Mouse (Mus musculus) ES-CJ7 (cell line): Measurements from ENCODE around the gene Pafah1b2.

Source experiments
- DNase-seq: peaks from one replicate; pipeline ENCODE4 v3.0.0; 2011; ENCODE audit warnings: low read depth, low spot score

Gene Pafah1b2

GRCm38 (mm10) chr9:45981331-45981730 is 31.2 kb downstream of the Pafah1b2 start:
- peak; percentile 29 for DNase-seq

GRCm38 (mm10) chr9:45980611-45981010 is 31.9 kb downstream of the Pafah1b2 start:
- peak; percentile 54 for DNase-seq

- DNase-seq = no peak
Observed at GRCm38 (mm10) chr9:45979778-45980177, 32.7 kb downstream of the Pafah1b2 start.

- no peak for DNase-seq
Observed at GRCm38 (mm10) chr9:45976884-45977283, 35.6 kb downstream of the Pafah1b2 start.

- no peak for DNase-seq
Observed at GRCm38 (mm10) chr9:45963577-45963976, 48.9 kb downstream of the Pafah1b2 start.

DNA sequence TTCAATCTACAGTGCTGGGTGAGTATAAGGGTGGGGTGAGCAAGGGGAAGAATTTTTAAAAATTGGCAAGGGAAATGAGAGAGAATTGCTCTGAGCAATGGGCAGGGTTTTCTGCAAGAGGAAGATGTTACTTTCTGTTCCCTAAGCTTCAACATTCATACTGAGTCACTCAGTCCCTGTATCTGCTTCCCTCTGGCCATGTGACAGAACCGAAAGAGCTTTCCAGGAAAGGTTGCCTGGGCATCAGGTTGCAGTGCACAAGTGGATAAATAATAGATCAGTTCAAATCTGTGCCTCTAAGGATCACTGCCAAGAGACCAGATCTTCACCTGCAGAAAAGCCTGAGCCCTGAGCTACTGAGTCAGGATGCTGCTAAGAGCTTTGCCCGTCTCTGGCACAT is 50.6 kb downstream of the Pafah1b2 start:
- DNase-seq = no peak

- DNase-seq = no peak
Observed at GRCm38 (mm10) chr9:45959661-45960060, 52.8 kb downstream of the Pafah1b2 start.

DNA sequence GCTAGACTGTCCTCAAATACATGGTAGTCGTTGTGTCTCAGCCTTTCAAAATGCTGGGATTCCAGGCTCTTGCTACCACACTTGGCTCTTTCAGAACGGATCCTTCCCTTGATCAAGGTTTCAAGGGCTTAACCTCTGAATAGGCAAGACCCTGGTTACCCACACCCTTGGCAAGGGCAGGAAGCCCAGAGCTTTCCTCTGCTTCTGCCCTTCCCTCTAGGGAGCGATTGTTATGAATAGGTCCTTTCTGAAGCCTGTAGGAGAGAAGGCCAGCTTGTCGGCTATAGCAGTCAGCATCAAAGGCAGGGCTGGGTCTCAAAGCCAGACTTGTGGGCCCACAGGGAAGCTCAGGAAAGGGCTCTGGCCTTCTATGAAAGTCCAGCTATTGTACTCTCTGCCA is 53.6 kb downstream of the Pafah1b2 start:
- no peak for DNase-seq

DNA sequence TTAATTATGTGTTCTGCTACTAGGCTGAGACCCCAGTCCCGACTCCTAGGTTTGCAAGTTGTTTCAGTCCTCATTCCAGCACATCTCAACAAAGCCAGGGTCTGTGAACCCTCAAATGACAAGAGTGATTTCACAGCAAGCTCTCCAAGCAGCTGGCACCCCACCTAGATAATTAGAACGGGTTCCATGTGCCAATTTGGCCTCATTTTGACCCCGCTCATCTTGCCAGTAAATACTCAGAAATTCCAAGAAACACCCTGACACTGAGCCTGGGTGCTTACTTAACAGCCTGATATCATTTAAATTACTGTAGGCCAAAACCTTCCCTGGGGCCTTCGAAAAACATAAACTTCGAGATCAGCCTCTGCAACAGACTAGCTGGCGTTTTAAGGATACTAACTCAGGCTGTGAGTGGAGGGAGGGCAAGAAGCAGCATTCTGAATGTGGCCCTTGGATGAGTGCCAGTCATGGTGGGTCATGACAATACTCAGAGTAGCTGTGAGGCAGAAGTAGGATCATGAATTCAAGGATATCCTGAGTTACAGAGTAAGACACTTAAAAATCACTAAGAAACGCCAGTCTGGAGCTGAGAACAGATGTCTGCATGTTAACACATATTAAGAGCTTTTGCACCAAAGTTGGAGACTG is 54.3 kb downstream of the Pafah1b2 start:
- DNase-seq = no peak

DNA sequence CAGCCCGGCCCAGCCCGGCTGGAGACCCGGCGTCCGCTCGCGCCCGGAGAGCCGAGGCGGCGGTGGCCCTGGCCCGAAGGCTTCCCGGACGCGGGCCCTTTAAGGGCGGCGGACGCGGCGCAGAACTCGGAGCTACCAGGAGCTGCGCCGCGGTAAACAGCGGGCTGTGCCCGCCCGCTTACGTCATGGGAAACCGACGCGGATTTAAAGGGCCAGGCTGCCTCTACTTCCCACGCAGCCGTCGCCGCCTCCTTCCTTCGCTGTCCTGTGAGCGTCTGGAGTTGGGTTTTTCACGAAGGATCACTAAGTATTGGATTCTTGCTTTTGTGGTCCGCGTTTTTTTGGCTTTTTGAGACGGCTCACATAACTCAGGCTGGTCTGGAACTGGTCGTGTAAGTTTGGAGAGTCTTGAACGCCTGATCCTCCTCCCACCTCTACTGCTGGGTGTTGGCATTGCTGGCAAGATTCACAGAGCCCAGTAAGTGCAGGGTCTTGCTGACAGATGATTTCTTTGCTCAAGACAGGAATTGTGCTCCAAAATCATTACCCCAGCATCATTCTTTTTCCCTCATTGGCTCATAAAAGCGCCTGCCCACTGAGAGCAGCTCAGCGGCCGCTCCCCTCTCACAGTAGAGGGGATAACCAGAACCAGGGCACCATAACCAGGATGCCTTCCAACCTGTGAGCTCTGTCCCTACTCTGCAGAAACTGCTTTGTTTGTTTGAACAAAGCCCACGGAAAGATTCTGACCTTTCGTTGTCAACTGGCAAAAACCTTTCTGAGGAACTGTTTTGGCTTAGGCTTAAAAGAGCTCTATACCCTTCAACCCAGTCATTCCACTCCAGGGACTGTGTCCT is 57.2 kb downstream of the Pafah1b2 start, which contains the start of gene Sidt2:
Sidt2 (minus strand) TSS at position 152 of the 857 bp plus-strand sequence.
- peak; percentile 73 for DNase-seq

- DNase-seq = peak; percentile 44
Observed at GRCm38 (mm10) chr9:45954294-45955106, 58.0 kb downstream of the Pafah1b2 start.

DNA sequence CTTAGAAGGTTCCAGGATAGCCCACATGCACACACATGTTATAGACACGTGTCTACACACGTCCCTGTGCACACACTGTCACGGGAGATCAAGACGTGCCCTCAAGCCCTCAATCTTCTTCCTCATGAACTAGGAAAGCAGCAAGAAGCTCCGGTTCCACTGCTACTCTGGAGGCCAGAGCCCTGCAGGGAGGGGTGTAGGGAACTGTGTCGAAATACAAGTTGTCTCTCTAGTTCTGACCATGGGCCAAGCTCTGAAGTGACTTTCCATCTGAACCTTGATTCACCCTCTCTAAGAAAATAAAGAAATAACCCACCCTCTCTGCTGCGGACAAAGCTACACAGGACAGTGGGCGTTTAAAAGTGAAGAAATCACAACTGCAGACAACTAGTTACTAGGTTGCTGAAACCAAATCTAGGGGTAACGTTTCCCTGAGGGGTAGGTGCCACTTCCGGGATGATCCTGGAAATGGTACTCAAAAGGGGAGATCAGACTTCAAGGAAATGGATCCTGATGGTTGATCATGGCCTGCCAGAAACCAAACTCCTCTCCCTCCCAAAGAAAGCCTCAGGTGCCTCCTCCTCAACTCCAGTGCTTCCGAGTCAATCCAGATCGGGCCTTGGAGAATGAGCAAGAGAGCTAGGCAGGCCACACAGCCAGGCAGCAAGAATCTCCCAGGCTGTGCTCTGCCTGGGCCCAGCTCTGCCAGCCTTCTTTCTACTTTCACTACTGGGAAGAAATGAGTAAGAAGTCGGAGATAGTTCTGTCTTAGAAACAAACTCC is 58.8 kb downstream of the Pafah1b2 start:
- DNase-seq = no peak

- no peak for DNase-seq
Observed at GRCm38 (mm10) chr9:45952890-45953289, 59.6 kb downstream of the Pafah1b2 start.

DNA sequence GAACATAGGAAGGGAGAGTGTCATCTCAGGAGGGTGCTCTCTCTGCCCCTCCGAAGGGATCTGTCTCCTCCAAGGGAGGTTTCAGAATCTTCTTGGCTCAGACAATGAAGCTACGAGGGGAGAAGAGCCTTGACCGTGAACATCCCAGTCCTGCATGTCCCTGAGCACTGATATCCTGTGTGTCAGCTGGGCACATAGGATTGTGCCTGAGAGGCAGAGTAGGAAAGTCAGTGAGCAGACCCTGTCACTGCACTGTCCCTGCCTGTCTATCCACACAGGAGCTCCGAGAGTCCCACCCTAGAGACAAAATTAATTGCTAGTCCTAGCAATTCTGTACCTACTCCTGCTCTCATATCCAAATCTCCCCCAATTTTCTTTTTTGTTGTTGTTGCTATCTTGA is 60.4 kb downstream of the Pafah1b2 start:
- no peak for DNase-seq

GRCm38 (mm10) chr9:45946872-45947183 is 65.7 kb downstream of the Pafah1b2 start:
- no peak for DNase-seq

DNA sequence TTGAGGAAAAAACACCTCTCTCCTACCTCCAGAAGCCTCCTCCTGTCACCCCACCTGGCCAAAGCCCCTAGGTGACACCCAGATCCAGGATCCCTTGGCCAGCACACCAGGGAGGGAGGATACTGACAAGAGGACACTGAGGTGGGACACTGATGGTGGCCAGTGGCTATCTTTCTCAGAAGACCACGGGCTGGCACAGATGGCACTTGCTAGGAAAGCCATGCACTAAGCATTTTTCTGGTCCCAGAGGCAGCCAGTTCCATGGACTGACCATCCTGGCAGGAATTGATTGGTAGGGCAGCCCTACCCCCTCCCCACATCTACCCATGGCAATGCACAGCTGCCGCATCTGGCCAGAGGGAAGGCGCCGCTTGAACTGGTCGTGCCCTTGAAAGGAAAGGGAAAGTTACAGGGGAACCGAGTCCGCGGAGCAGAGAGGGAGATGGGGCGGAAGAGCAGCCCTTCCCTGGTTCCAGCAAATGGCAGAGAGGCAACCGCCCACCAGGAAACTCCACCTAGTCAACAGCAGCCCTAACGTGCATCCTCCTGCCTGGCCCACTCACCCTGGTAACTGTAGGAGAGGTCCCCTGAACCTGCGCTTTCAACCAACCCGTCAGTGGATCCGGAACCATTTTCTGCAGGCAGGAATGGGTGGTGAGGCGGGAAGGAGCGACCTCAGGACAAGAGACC is 66.2 kb downstream of the Pafah1b2 start:
- no peak for DNase-seq

DNA sequence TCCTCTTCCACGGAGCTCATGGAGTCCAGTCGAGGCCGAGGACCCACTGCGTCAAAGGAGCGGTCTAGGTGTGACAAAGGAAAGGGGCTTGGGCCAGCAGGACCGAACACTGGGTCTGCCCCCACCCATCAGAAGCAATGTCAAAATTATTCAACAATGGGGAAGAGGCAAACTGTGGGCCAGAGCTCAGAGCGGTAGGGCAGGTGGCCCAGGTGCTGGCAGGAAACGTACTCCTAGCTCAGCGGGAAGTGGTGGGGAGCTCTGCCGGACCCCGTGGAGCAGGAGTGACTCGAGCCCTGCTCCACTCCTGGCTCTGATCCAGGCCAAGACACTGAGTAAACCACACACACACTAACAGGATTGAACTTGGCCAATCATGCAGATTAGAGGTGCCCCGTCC is 66.8 kb downstream of the Pafah1b2 start:
- no peak for DNase-seq

- DNase-seq = no peak
Observed at GRCm38 (mm10) chr9:45944506-45945400, 67.7 kb downstream of the Pafah1b2 start.

DNA sequence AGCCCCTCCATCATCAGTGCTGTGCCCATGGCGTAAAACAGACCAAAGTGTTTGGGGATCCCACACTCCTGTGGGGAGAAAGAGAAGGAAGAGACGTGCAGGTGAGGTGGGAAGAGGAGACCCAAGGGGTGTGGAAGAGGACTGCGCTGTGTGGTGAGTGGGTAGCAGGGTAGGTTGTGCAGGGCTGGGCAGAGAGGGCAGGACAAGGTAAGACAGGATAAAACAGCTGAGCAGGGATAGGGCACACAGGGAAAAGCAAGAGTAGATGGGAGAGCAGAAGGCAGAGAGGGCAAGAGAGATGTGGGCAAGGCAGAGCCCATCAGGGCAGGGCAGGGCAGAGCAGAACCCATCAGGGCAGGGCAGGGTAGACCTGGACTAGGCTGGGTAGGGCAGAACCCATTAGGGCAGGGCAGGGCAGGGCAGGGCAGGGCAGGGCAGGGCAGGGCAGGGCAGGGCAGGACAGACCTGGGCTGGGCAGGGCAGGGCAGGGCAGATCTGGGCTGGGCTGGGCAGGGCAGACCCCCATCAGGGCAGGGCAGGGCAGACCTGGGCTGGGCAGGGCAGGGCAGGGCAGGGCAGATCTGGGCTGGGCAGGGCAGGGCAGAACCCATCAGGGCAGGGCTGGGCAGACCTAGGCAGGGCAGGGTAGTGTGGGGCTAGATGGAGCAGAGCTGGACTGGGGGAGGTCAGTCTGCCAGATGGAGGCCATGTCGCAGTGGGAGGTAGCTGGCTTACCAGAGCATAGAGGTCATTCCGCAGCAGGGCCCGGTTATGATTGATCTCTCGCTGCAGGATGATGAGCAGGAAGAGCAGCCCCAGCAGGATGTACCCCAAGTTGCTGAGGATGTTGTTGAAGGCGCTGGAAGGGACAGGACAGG is 68.6 kb downstream of the Pafah1b2 start:
- no peak for DNase-seq
